ENCODE assay signal across 19 mouse cellular contexts in the genomic region with DNA sequence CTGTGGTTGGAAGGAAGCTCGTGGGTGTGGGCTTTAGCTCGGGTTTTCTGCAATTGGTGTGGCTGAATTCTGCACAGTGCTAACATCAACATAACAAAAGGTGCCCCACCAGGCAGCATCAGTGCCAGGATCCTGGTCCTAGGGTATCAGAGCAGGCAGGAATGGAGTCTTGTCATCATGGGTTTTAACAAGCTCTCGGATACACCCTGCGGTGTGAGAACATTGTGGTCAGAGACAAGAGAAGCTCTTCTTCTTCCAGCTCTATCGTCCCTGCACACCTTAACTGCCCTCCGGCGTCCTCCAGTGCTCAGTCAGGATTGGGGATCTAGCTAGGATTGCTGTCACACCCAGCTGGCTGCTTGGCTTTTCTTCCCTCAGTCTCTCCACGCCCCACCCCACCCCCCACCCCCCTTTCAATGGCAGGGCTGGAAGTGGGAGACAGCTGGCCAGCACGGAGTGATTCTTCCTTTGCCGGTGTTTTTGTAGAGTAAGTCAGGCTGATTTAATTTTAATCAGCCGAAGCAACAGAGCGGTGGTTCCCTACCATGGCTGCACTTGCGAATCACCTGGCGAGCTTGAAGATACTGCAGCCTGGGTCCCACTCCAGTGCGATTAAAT. TPM values are rescaled to one million over a fixed set of nuclear protein-coding genes. Genes with fewer than 3 reads are reported as not detected.
DNase-seq lines count a peak whose midpoint lies in the region; ATAC-seq lines count a peak whose summit lies in the region.
"Had no signal": no experiment of that assay in that cellular context is flagged by ENCODE, and none has a peak within 500 bp of the region (broad histone marks: within the 10 kb centered on the region; RNA-seq: fewer than 3 reads in every experiment).

No protein-coding gene starts in this region.

- H3K4me3 ChIP-seq in neural tube, embryonic 11.5 days (ENCODE audit: low read depth, low read length), result no peak overlapping the region
- peak overlapping the region; percentile 16; the same call in 1 of the 2 replicates for H3K4me3 ChIP-seq in hindbrain, embryonic 10.5 days
- no peak overlapping the region for H3K4me3 ChIP-seq in midbrain, embryonic 14.5 days (replicated peaks; ENCODE audit: low read depth, low read length)
- H3K4me3 ChIP-seq: embryonic facial prominence, embryonic 10.5 days; lung, embryonic 15.5 days had no signal

- ATAC-seq in neural tube, embryonic 11.5 days (ENCODE audit: insufficient read depth, low FRiP score, low TSS enrichment), result no peak
- peak; percentile 48; the same call in 1 of the 2 replicates for ATAC-seq in midbrain, embryonic 14.5 days (ENCODE audit: low FRiP score, low TSS enrichment)
- ATAC-seq: Patski had no signal

- 12% methylated on average over 15 of the region's 15 CpGs for WGBS in neural tube, embryonic 11.5 days
- WGBS in hindbrain, embryonic 10.5 days, result 12% methylated on average over 15 of the region's 15 CpGs
- 7% methylated on average over 15 of the region's 15 CpGs for WGBS in midbrain, embryonic 14.5 days

- H3K9me3 ChIP-seq in neural tube, embryonic 11.5 days (ENCODE audit: control insufficient read depth, low read length), result no peaks in the 10 kb centered on the region
- H3K9me3 ChIP-seq in hindbrain, embryonic 10.5 days, result no peaks in the 10 kb centered on the region
- no peaks in the 10 kb centered on the region for H3K9me3 ChIP-seq in midbrain, embryonic 14.5 days (ENCODE audit: control insufficient read depth, low read length)
- H3K9me3 ChIP-seq: embryonic facial prominence, embryonic 10.5 days; lung, embryonic 15.5 days had no signal

- H3K36me3 ChIP-seq in neural tube, embryonic 11.5 days (ENCODE audit: control insufficient read depth, insufficient read depth, low read length), result no peaks in the 10 kb centered on the region
- no peaks in the 10 kb centered on the region for H3K36me3 ChIP-seq in hindbrain, embryonic 10.5 days
- no peaks in the 10 kb centered on the region for H3K36me3 ChIP-seq in midbrain, embryonic 14.5 days (ENCODE audit: control insufficient read depth, insufficient read depth, low read length)
- H3K36me3 ChIP-seq: embryonic facial prominence, embryonic 10.5 days; lung, embryonic 15.5 days had no signal

- H3K4me1 ChIP-seq in neural tube, embryonic 11.5 days (ENCODE audit: control insufficient read depth, insufficient read depth, low read length), result peaks cover 5% of the 10 kb centered on the region; the same call in 1 of the 2 replicates
- H3K4me1 ChIP-seq in hindbrain, embryonic 10.5 days (replicated peaks), result peaks cover 37% of the 10 kb centered on the region
- peaks cover 30% of the 10 kb centered on the region for H3K4me1 ChIP-seq in midbrain, embryonic 14.5 days (ENCODE audit: control insufficient read depth, insufficient read depth, low read length)
- H3K4me1 ChIP-seq: lung, embryonic 15.5 days had no signal

- H3K4me2 ChIP-seq in neural tube, embryonic 11.5 days (ENCODE audit: low read depth), result peak overlapping the region; percentile 21; the same call in 1 of the 2 replicates
- peak overlapping the region; percentile 45 for H3K4me2 ChIP-seq in midbrain, embryonic 14.5 days (ENCODE audit: low read length)
- H3K4me2 ChIP-seq: lung, embryonic 15.5 days had no signal

- DNase-seq in neural tube, embryonic 11.5 days (ENCODE audit: low spot score), result peak; percentile 30
- DNase-seq in neural tube, embryonic 10.5 days (ENCODE audit: extremely low spot score, low spot score), result no peak
- DNase-seq in hindbrain, embryonic 10.5 days (ENCODE audit: low spot score), result peak; percentile 33
- DNase-seq in midbrain, embryonic 14.5 days, result peak; percentile 55
- DNase-seq in ovary, postnatal 14 days (ENCODE audit: low spot score), result no peak
- DNase-seq in right cerebral cortex, postnatal 10 days (ENCODE audit: low spot score in 2 of 2), result no peak
- DNase-seq in left cerebral cortex, adult 18-20 months (ENCODE audit: low spot score in 2 of 2), result no peak
- DNase-seq: adrenal gland, postnatal 36 days; cerebellum, adult 9-10 months; heart, postnatal 4 days; layer of hippocampus, postnatal 36 days; right cerebral cortex, adult 18-20 months; thymus, adult 18-20 months had no signal

- no peak overlapping the region for H3K27ac ChIP-seq in neural tube, embryonic 11.5 days (ENCODE audit: low read depth, low read length)
- H3K27ac ChIP-seq in hindbrain, embryonic 10.5 days, result 0 out of 2 replicates have a peak overlapping the region, but pooled peaks have one; percentile 3
- H3K27ac ChIP-seq in midbrain, embryonic 14.5 days (replicated peaks; ENCODE audit: low read depth, low read length), result no peak overlapping the region
- H3K27ac ChIP-seq: embryonic facial prominence, embryonic 10.5 days; kidney, postnatal 0 days; lung, embryonic 15.5 days had no signal

- H3K9ac ChIP-seq in neural tube, embryonic 11.5 days (ENCODE audit: low read length), result no peak overlapping the region
- 0 out of 2 replicates have a peak overlapping the region, but pooled peaks have one; percentile 27 for H3K9ac ChIP-seq in midbrain, embryonic 14.5 days (replicated peaks; ENCODE audit: low read length)
- H3K9ac ChIP-seq: lung, embryonic 15.5 days had no signal

- peaks cover 5% of the 10 kb centered on the region for H3K27me3 ChIP-seq in neural tube, embryonic 11.5 days (ENCODE audit: control insufficient read depth, insufficient read depth, low read length)
- peaks cover 48% of the 10 kb centered on the region for H3K27me3 ChIP-seq in hindbrain, embryonic 10.5 days (ENCODE audit: insufficient read depth, poor library complexity, severe bottlenecking)
- 0 out of 2 replicates have a peak, but pooled peaks cover 4% of the 10 kb centered on the region for H3K27me3 ChIP-seq in midbrain, embryonic 14.5 days (ENCODE audit: control insufficient read depth, insufficient read depth, low read length)

RNA-seq across cellular contexts. Expression of gene Crtac1, which starts 46.5 kb away (rescaled TPM):
- 35.0 and 35.5 TPM in 2 replicates for polyA plus RNA-seq in neural tube, embryonic 11.5 days (2014; fragmentation: Nextera tagmentation; extraction: Ambion mirVana)
- polyA plus RNA-seq in hindbrain, embryonic 10.5 days (2016; fragmentation: Nextera tagmentation; extraction: Ambion mirVana), result 5.5 and 8.8 TPM in 2 replicates
- polyA plus RNA-seq in midbrain, embryonic 14.5 days (2014; fragmentation: Nextera tagmentation; extraction: Ambion mirVana), result 15.4 and 18.6 TPM in 2 replicates
- 10 to 100 TPM; 61.1 to 68.7 TPM for total RNA-seq in left cerebral cortex, adult 18-20 months (2021)
- total RNA-seq: granulocyte monocyte progenitor cell, adult 5-6 weeks; monocyte, adult 5-6 weeks had no signal

Comparison
In these comparisons a context has a peak if more than half of its experiments do, and no peak if none do; other contexts are left out.
1. DNase-seq: peak in neural tube, embryonic 11.5 days (single experiment), hindbrain, embryonic 10.5 days (single experiment) and midbrain, embryonic 14.5 days (single experiment); none in neural tube, embryonic 10.5 days (single experiment), ovary, postnatal 14 days (single experiment), right cerebral cortex, postnatal 10 days (0 of 2) and left cerebral cortex, adult 18-20 months (0 of 2).